Mouse (Mus musculus) forebrain, embryonic 11.5 days (tissue): ENCODE data around the gene Elp4. TPM values are rescaled to one million over a fixed set of nuclear protein-coding genes. Genes with fewer than 3 reads are reported as not detected.

Experiments
- ATAC-seq: fragments of 200-750 bp; cut with Nextera tagmentation; replicated peaks from 2 replicates; pipeline ENCODE4 v1.8.0; 2017; ENCODE audit warnings: moderate TSS enrichment; ENCODE audit not compliant: low FRiP score
- DNase-seq: peaks from one replicate; pipeline ENCODE4 v3.0.0-alpha.2; 2017; ENCODE audit warnings: low spot score
- H3K27ac ChIP-seq: fragments of 300-500 bp; sonication (generic); 2 replicates; pipeline ENCODE4 v1.5.1; 2014; ENCODE audit warnings: low read depth, low read length
- H3K27me3 ChIP-seq: fragments of 300-500 bp; sonication (generic); 2 replicates; pipeline ENCODE4 v1.6.1; 2014; ENCODE audit warnings: mild to moderate bottlenecking, low read length, mixed read lengths; ENCODE audit not compliant: control insufficient read depth, insufficient read depth
- H3K36me3 ChIP-seq: fragments of 300-500 bp; sonication (generic); 2 replicates; pipeline ENCODE4 v1.6.1; 2014; ENCODE audit warnings: mild to moderate bottlenecking, low read length, moderate library complexity, mixed read lengths; ENCODE audit not compliant: control insufficient read depth, insufficient read depth
- H3K4me1 ChIP-seq: fragments of 300-500 bp; sonication (generic); replicated peaks from 2 replicates; pipeline ENCODE4 v1.6.1; 2014; ENCODE audit warnings: low read length, mixed read lengths; ENCODE audit not compliant: control insufficient read depth, insufficient read depth
- H3K4me2 ChIP-seq: fragments of 300-500 bp; sonication (generic); 2 replicates; pipeline ENCODE4 v1.6.1; 2014; ENCODE audit warnings: low read depth, mild to moderate bottlenecking, low read length, moderate library complexity, mixed read lengths; ENCODE audit not compliant: severe bottlenecking
- H3K4me3 ChIP-seq: fragments of 300-500 bp; sonication (generic); 2 replicates; pipeline ENCODE4 v1.5.1; 2014; ENCODE audit warnings: low read depth, low read length
- H3K9ac ChIP-seq: fragments of 300-500 bp; sonication (generic); 2 replicates; pipeline ENCODE4 v1.6.1; 2014; ENCODE audit warnings: low read length
- H3K9me3 ChIP-seq: fragments of 300-500 bp; sonication (generic); 2 replicates; pipeline ENCODE4 v1.6.1; 2016; ENCODE audit warnings: low read length, mixed read lengths; ENCODE audit not compliant: control insufficient read depth
- WGBS: fragments of 180-500 bp; shearing (Covaris S2); extraction: QIAGEN DNeasy Blood & Tissue Kit; methylation state at CpG from one replicate; pipeline ENCODE4 v1.1.7; 2014; 5-methylcytosine and 5-hydroxymethylcytosine counted together
- polyA plus RNA-seq: library from polyadenylated mRNA; unstranded; fragments of >200 nt; fragmentation: Nextera tagmentation; extraction: Ambion mirVana; gene quantifications from 2 replicates; pipeline ENCODE4 v1.2.1, GENCODE M21; 2014

The Elp4 gene
- polyA plus RNA-seq, 1 experiment from 2014 or later: 69.4 TPM

- H3K27me3 ChIP-seq: peaks cover 51% of the 10 kb centered on the region
- no peaks in the 10 kb centered on the region for H3K36me3 ChIP-seq
- H3K9me3 ChIP-seq: no peaks in the 10 kb centered on the region
- H3K4me3 ChIP-seq: peak overlapping the region; percentile 84
- peak overlapping the region; percentile 98 for H3K9ac ChIP-seq
- peaks cover 36% of the 10 kb centered on the region for H3K4me1 ChIP-seq
- no peak overlapping the region; the same call in 1 of the 2 replicates for H3K27ac ChIP-seq
- H3K4me2 ChIP-seq: peak overlapping the region; percentile 93
- DNase-seq: no peak
- ATAC-seq: no peak
- WGBS: 0% methylated on average over 6 of the region's 6 CpGs
Measured at GRCm38 (mm10) chr2:105670731-105671095, 233.7 kb downstream of the Elp4 start.

GRCm38 (mm10) chr2:105669881-105670730 is 234.3 kb downstream of the Elp4 start:
- no peak overlapping the region for H3K27ac ChIP-seq
- no peak for ATAC-seq

GRCm38 (mm10) chr2:105669371-105669861 is 234.9 kb downstream of the Elp4 start:
- peak overlapping the region; percentile 2; the same call in 1 of the 2 replicates for H3K27ac ChIP-seq
- peak; percentile 74 for DNase-seq

More at GRCm38 (mm10) chr2:105669881-105670730, 234.3 kb downstream of the Elp4 start:
- Histone ChIP-seq H3K4me2 (peak overlapping the region; percentile 93), H3K9ac (peak overlapping the region; percentile 98), H3K9me3 (no peaks in the 10 kb centered on the region), H3K27me3 (peaks cover 55% of the 10 kb centered on the region), H3K4me1 (peaks cover 36% of the 10 kb centered on the region), H3K36me3 (no peaks in the 10 kb centered on the region), H3K4me3 (peak overlapping the region; percentile 84)
- 1% methylated on average over 29 of the region's 29 CpGs for WGBS
- peak; percentile 65 for DNase-seq

GRCm38 (mm10) chr2:105668271-105669270 is 235.8 kb downstream of the Elp4 start, which contains the start of gene Pax6:
Pax6 (plus strand) TSS chr2:105668900.
- DNase-seq: peak; percentile 82
- Histone ChIP-seq H3K4me2 (peak within 1 kb of the TSS; percentile 93), H3K27me3 (peaks cover 67% of the 10 kb centered on the region), H3K27ac (peak within 1 kb of the TSS; percentile 2; the same call in 1 of the 2 replicates), H3K9ac (peak within 1 kb of the TSS; percentile 98), H3K9me3 (no peaks in the 10 kb centered on the region), H3K4me3 (peak within 1 kb of the TSS; percentile 84), H3K36me3 (no peaks in the 10 kb centered on the region), H3K4me1 (peaks cover 26% of the 10 kb centered on the region)
- under 1% methylated on average over 44 of the region's 44 CpGs for WGBS
- peak; percentile 35 for ATAC-seq

More at GRCm38 (mm10) chr2:105669371-105669861, 234.9 kb downstream of the Elp4 start:
- Histone ChIP-seq H3K9ac (peak overlapping the region; percentile 98), H3K4me3 (peak overlapping the region; percentile 84), H3K27me3 (peaks cover 60% of the 10 kb centered on the region), H3K4me2 (peak overlapping the region; percentile 93), H3K9me3 (no peaks in the 10 kb centered on the region), H3K4me1 (peaks cover 32% of the 10 kb centered on the region), H3K36me3 (no peaks in the 10 kb centered on the region)
- no peak for ATAC-seq
- WGBS: under 1% methylated on average over 35 of the region's 35 CpGs

- Histone ChIP-seq H3K9me3 (no peaks in the 10 kb centered on the region), H3K9ac (no peak overlapping the region), H3K27me3 (peaks cover 71% of the 10 kb centered on the region), H3K4me1 (peaks cover 26% of the 10 kb centered on the region), H3K4me2 (peak overlapping the region; percentile 24; the same call in 1 of the 2 replicates), H3K27ac (no peak overlapping the region), H3K36me3 (no peaks in the 10 kb centered on the region), H3K4me3 (peak overlapping the region; percentile 12; the same call in 1 of the 2 replicates)
- WGBS: 2% methylated on average over 11 of the region's 11 CpGs
- peak; percentile 66 for DNase-seq
- ATAC-seq: peak; percentile 19; the same call in 1 of the 2 replicates
Measured at GRCm38 (mm10) chr2:105667626-105667950, 236.8 kb downstream of the Elp4 start.

- peak overlapping the region; percentile 12 for H3K4me3 ChIP-seq
- no peak overlapping the region for H3K27ac ChIP-seq
- no peaks in the 10 kb centered on the region for H3K9me3 ChIP-seq
- no peak for ATAC-seq
- peak overlapping the region; percentile 24 for H3K4me2 ChIP-seq
- WGBS: 3% methylated on average over 41 of the region's 41 CpGs
- no peaks in the 10 kb centered on the region for H3K36me3 ChIP-seq
- peak overlapping the region; percentile 20; the same call in 1 of the 2 replicates for H3K9ac ChIP-seq
- H3K4me1 ChIP-seq: peaks cover 23% of the 10 kb centered on the region
- peak; percentile 61 for DNase-seq
- peaks cover 73% of the 10 kb centered on the region for H3K27me3 ChIP-seq
Measured at GRCm38 (mm10) chr2:105666763-105667625, 237.4 kb downstream of the Elp4 start.

- DNase-seq: peak; percentile 57
- H3K4me3 ChIP-seq: no peak overlapping the region
- no peaks in the 10 kb centered on the region for H3K9me3 ChIP-seq
- 10% methylated on average over 6 of the region's 6 CpGs for WGBS
- ATAC-seq: no peak
- no peak overlapping the region for H3K27ac ChIP-seq
- peaks cover 26% of the 10 kb centered on the region for H3K4me1 ChIP-seq
- no peak overlapping the region for H3K4me2 ChIP-seq
- H3K9ac ChIP-seq: no peak overlapping the region
- H3K36me3 ChIP-seq: no peaks in the 10 kb centered on the region
- peaks cover 75% of the 10 kb centered on the region for H3K27me3 ChIP-seq
Measured at GRCm38 (mm10) chr2:105666331-105666730, 238.0 kb downstream of the Elp4 start.
